Mouse (Mus musculus) CD8-positive naive resting alpha-beta T cell, adult 2 months (primary cell): Measurements from ENCODE around the gene Sp2.

Experiments used
- DNase-seq, 2 experiments: peaks; one replicate each; pipeline ENCODE4 v3.0.0; 2022; ENCODE audit warnings: low read depth in 2 of 2, low spot score in 2 of 2

Gene Sp2

GRCm38 (mm10) chr11:96972906-96973305 is 9.9 kb downstream of the Sp2 start:
- no peak for DNase-seq

GRCm38 (mm10) chr11:96970341-96970740 is 12.4 kb downstream of the Sp2 start:
- DNase-seq = no peak

GRCm38 (mm10) chr11:96969746-96970145 is 13.0 kb downstream of the Sp2 start:
- no peak for DNase-seq

- no peak for DNase-seq
These were observed 13.5 kb downstream of the Sp2 start for GRCm38 (mm10) chr11:96969280-96969722.

GRCm38 (mm10) chr11:96968476-96968875 is 14.3 kb downstream of the Sp2 start:
- DNase-seq = no peak

- DNase-seq = no peak
These were observed 15.1 kb downstream of the Sp2 start for GRCm38 (mm10) chr11:96967544-96968269.

- DNase-seq = peak; percentile 34 to 37
These were observed 15.7 kb downstream of the Sp2 start for GRCm38 (mm10) chr11:96966914-96967543.

- DNase-seq = no peak
These were observed 16.6 kb downstream of the Sp2 start for GRCm38 (mm10) chr11:96966172-96966571.

GRCm38 (mm10) chr11:96963580-96963979 is 19.2 kb downstream of the Sp2 start:
- peak; percentile 68 to 82 for DNase-seq

- DNase-seq = no peak
These were observed 25.5 kb downstream of the Sp2 start for GRCm38 (mm10) chr11:96957061-96957805.

- DNase-seq = no peak
These were observed 26.6 kb downstream of the Sp2 start for GRCm38 (mm10) chr11:96956009-96956724.

GRCm38 (mm10) chr11:96955094-96955493 is 27.7 kb downstream of the Sp2 start:
- DNase-seq = no peak

- no peak for DNase-seq
These were observed 29.9 kb downstream of the Sp2 start for GRCm38 (mm10) chr11:96952896-96953295.

- DNase-seq = no peak
These were observed 30.3 kb downstream of the Sp2 start for GRCm38 (mm10) chr11:96952426-96952825.

GRCm38 (mm10) chr11:96950767-96951166 is 32.0 kb downstream of the Sp2 start:
- peak in 1 of 2 experiments; percentile 45 for DNase-seq

- no peak for DNase-seq
These were observed 34.9 kb downstream of the Sp2 start for GRCm38 (mm10) chr11:96947849-96948248.

GRCm38 (mm10) chr11:96946498-96946897 is 36.3 kb downstream of the Sp2 start:
- no peak for DNase-seq

GRCm38 (mm10) chr11:96944844-96945580 is 37.7 kb downstream of the Sp2 start:
- DNase-seq = no peak

GRCm38 (mm10) chr11:96943746-96944304 is 38.9 kb downstream of the Sp2 start, which contains the start of gene Pnpo:
Pnpo (minus strand) TSS chr11:96943986.
- peak; percentile 86 to 88 for DNase-seq

GRCm38 (mm10) chr11:96941989-96942590 is 40.7 kb downstream of the Sp2 start:
- no peak for DNase-seq
